In genomic region chr2:170218230-170219044, GRCm38 (mm10) we compare ENCODE assay signal across 9 mouse cellular contexts.
DNase-seq lines count a peak whose midpoint lies in the region; ATAC-seq and TF ChIP-seq lines count a peak whose summit lies in the region.
"Had no signal": no experiment of that assay in that cellular context is flagged by ENCODE, and none has a peak within 500 bp of the region (broad histone marks: within the 10 kb centered on the region; RNA-seq: fewer than 3 reads in every experiment).

No protein-coding gene starts in this region.

- no peaks in the 10 kb centered on the region for H3K36me3 ChIP-seq in hindbrain, embryonic 16.5 days (ENCODE audit: control insufficient read depth, insufficient read depth, low read length)

- no peak for ATAC-seq in cerebellum, adult (ENCODE audit: insufficient number of reproducible peaks, low FRiP score, low TSS enrichment)
- peak; percentile 88 for ATAC-seq in hindbrain, embryonic 16.5 days
- ATAC-seq in megakaryocyte, adult 5-6 weeks (ENCODE audit: poor library complexity, severe bottlenecking): peak; percentile 65

- intact Hi-C loops in left cerebral cortex, postnatal 14 days (cut with DNase I): loop anchor here (5.0 kb wide), 2 partner anchors 86 to 101 kb away; no protein-coding TSS in a partner anchor

- no peak overlapping the region for H3K27ac ChIP-seq in cortical plate, adult 2 months (ENCODE audit: insufficient read depth, low read length)
- peak overlapping the region; percentile 79 for H3K27ac ChIP-seq in hindbrain, embryonic 16.5 days (ENCODE audit: low read depth, low read length)

- H3K4me2 ChIP-seq in hindbrain, embryonic 16.5 days (ENCODE audit: low read length): peak overlapping the region; percentile 64

- WGBS in hindbrain, embryonic 16.5 days: 7% methylated on average over 22 of the region's 22 CpGs

- TF ChIP-seq POLR2A in cortical plate, adult 2 months (IDR thresholded peaks at IDR 0.05; ENCODE audit: extremely low read depth, insufficient read depth, low read length): no peak

- H3K4me3 ChIP-seq in cortical plate, adult 2 months (ENCODE audit: insufficient read depth, low read length): peak overlapping the region; percentile 32; the same call in 1 of the 2 replicates
- peak overlapping the region; percentile 34 for H3K4me3 ChIP-seq in hindbrain, embryonic 16.5 days (ENCODE audit: low read length)
- H3K4me3 ChIP-seq: myocyte had no signal

- peaks cover 11% of the 10 kb centered on the region for H3K4me1 ChIP-seq in cortical plate, adult 2 months (ENCODE audit: control insufficient read depth, insufficient read depth, low read length)
- H3K4me1 ChIP-seq in hindbrain, embryonic 16.5 days (ENCODE audit: control insufficient read depth, insufficient read depth, low read depth, low read length): peaks cover 34% of the 10 kb centered on the region

- H3K27me3 ChIP-seq in hindbrain, embryonic 16.5 days (replicated peaks; ENCODE audit: control insufficient read depth, insufficient read depth, low read length): no peaks in the 10 kb centered on the region

- 0 out of 2 replicates have a peak, but pooled peaks cover 3% of the 10 kb centered on the region for H3K9me3 ChIP-seq in hindbrain, embryonic 16.5 days (ENCODE audit: control insufficient read depth, low read length)

- TF ChIP-seq CTCF in cortical plate, adult 2 months (IDR thresholded peaks at IDR 0.05; ENCODE audit: extremely low read depth, insufficient read depth, low read length): no peak

- peak overlapping the region; percentile 35 for H3K9ac ChIP-seq in hindbrain, embryonic 16.5 days (ENCODE audit: low read depth, low read length)

- peak; percentile 2 for DNase-seq in cerebellum, adult 9-10 months
- peak; percentile 34 to 50 for DNase-seq in gastrocnemius, adult 8-10 months (ENCODE audit: low spot score in 2 of 2)
- DNase-seq in left cerebral cortex, postnatal 14 days (ENCODE audit: low spot score in 2 of 2): peak; percentile 52 to 66
- peak; percentile 19 to 29 for DNase-seq in right cerebral cortex, postnatal 36 days (ENCODE audit: low spot score in 2 of 2)

Comparison
In these comparisons a context has a peak if more than half of its experiments do, and no peak if none do; other contexts are left out.
1. DNase-seq: peak in every context shown above with its lines; median percentile 59 in left cerebral cortex, postnatal 14 days; 42 in gastrocnemius, adult 8-10 months; 24 in right cerebral cortex, postnatal 36 days; 2 in cerebellum, adult 9-10 months.